Mouse (Mus musculus) limb, embryonic 14.5 days (tissue): Measurements from ENCODE around the gene Fscn3. TPM values are rescaled to one million over a fixed set of nuclear protein-coding genes. Genes with fewer than 3 reads are reported as not detected.

ENCODE experiments used
- ATAC-seq: fragments of 200-750 bp; cut with Nextera tagmentation; 2 replicates; pipeline ENCODE4 v1.8.0; 2017; ENCODE audit warnings: low read depth, moderate number of reproducible peaks, moderate TSS enrichment; ENCODE audit not compliant: low FRiP score
- DNase-seq: peaks from one replicate; pipeline ENCODE4 v3.0.0-alpha.2; 2015; ENCODE audit warnings: low spot score
- H3K27ac ChIP-seq: fragments of 300-500 bp; sonication (generic); replicated peaks from 2 replicates; pipeline ENCODE4 v1.5.1; 2014; ENCODE audit warnings: low read depth, mild to moderate bottlenecking, low read length, moderate library complexity, mixed read lengths
- H3K27me3 ChIP-seq: fragments of 300-500 bp; sonication (generic); 2 replicates; pipeline ENCODE4 v1.6.1; 2014; ENCODE audit warnings: low read length, mixed read lengths; ENCODE audit not compliant: control insufficient read depth, insufficient read depth
- H3K36me3 ChIP-seq: fragments of 300-500 bp; sonication (generic); 2 replicates; pipeline ENCODE4 v1.6.1; 2014; ENCODE audit warnings: mild to moderate bottlenecking, low read length, moderate library complexity, mixed read lengths; ENCODE audit not compliant: control insufficient read depth, insufficient read depth
- H3K4me1 ChIP-seq: fragments of 300-500 bp; sonication (generic); 2 replicates; pipeline ENCODE4 v1.6.1; 2014; ENCODE audit warnings: antibody characterized with exemption, low read length, mixed read lengths; ENCODE audit not compliant: control insufficient read depth, insufficient read depth
- H3K4me2 ChIP-seq: fragments of 300-500 bp; sonication (generic); replicated peaks from 2 replicates; pipeline ENCODE4 v1.6.1; 2014; ENCODE audit warnings: low read depth, mild to moderate bottlenecking, low read length, moderate library complexity; ENCODE audit not compliant: severe bottlenecking
- H3K4me3 ChIP-seq: fragments of 300-500 bp; sonication (generic); replicated peaks from 2 replicates; pipeline ENCODE4 v1.5.1; 2014; ENCODE audit warnings: low read length
- H3K9ac ChIP-seq: fragments of 300-500 bp; sonication (generic); 2 replicates; pipeline ENCODE4 v1.6.1; 2014; ENCODE audit warnings: mild to moderate bottlenecking, low read depth, low read length, moderate library complexity; ENCODE audit not compliant: severe bottlenecking
- H3K9me3 ChIP-seq: fragments of 300-500 bp; sonication (generic); 2 replicates; pipeline ENCODE4 v1.6.1; 2016; ENCODE audit warnings: low read length; ENCODE audit not compliant: control insufficient read depth
- POLR2A ChIP-seq: fragments of 200-500 bp; IDR thresholded peaks from 2 replicates; pipeline ENCODE4 v1.8.0; 2012; ENCODE audit warnings: inconsistent platforms, mild to moderate bottlenecking, moderate library complexity, borderline replicate concordance; ENCODE audit not compliant: insufficient read depth, insufficient read length; ENCODE audit errors: extremely low read depth
- WGBS: fragments of 180-500 bp; shearing (Covaris S2); extraction: QIAGEN DNeasy Blood & Tissue Kit; methylation state at CpG from one replicate; pipeline ENCODE4 v1.1.7; 2014; 5-methylcytosine and 5-hydroxymethylcytosine counted together
- polyA plus RNA-seq, 2 experiments: library from polyadenylated mRNA; depleted of rRNA in 1 of 2; stranded (reverse) in 1 of 2; unstranded in 1 of 2; fragments of >200 nt; fragmentation: Nextera tagmentation in 1 of 2; extraction: Ambion mirVana in 1 of 2; gene quantifications; 2 replicates each; pipeline versions ENCODE4 v1.2.1 to v1.2.3; 2012 to 2014

Fscn3 gene
- polyA plus RNA-seq, 2 experiments, result 0.11 TPM; not detected in 1

GRCm38 (mm10) chr6:28486905-28487304 is 59.3 kb downstream of the Fscn3 start:
- peaks cover 22% of the 10 kb centered on the region for H3K4me1 ChIP-seq
- no peaks in the 10 kb centered on the region for H3K27me3 ChIP-seq
- H3K9me3 ChIP-seq, result no peaks in the 10 kb centered on the region
- no peak for TF ChIP-seq POLR2A
- no peak overlapping the region for H3K27ac ChIP-seq
- ATAC-seq, result no peak
- H3K36me3 ChIP-seq, result peaks cover 33% of the 10 kb centered on the region
- no peak overlapping the region for H3K9ac ChIP-seq
- no peak overlapping the region for H3K4me2 ChIP-seq
- WGBS, result 84% methylated on average over 7 of the region's 7 CpGs
- no peak for DNase-seq
- H3K4me3 ChIP-seq, result no peak overlapping the region

Other genes starting within 250 kb of the Fscn3 start
- 6.0 and 7.1 TPM in 2 replicates for gene Zfp800, start 29.8 kb upstream of the Fscn3 start, polyA plus RNA-seq (2012; rRNA removed)
- gene Zfp800, start 29.8 kb upstream of the Fscn3 start, polyA plus RNA-seq (2014; fragmentation: Nextera tagmentation; extraction: Ambion mirVana), result 19.5 and 20.3 TPM in 2 replicates
- gene Arf5, start 4.2 kb upstream of the Fscn3 start, polyA plus RNA-seq (2012; rRNA removed), result 370 and 533 TPM in 2 replicates
- gene Arf5, start 4.2 kb upstream of the Fscn3 start, polyA plus RNA-seq (2014; fragmentation: Nextera tagmentation; extraction: Ambion mirVana), result 413 and 428 TPM in 2 replicates
- gene Gcc1, start 601 bp downstream of the Fscn3 start, polyA plus RNA-seq (2012; rRNA removed), result 5.8 and 6.7 TPM in 2 replicates
- 8.6 and 9.4 TPM in 2 replicates for gene Gcc1, start 601 bp downstream of the Fscn3 start, polyA plus RNA-seq (2014; fragmentation: Nextera tagmentation; extraction: Ambion mirVana)
- not detected in 2 replicates for gene Pax4, start 21.6 kb downstream of the Fscn3 start, polyA plus RNA-seq (2012; rRNA removed)
- not detected in 2 replicates for gene Pax4, start 21.6 kb downstream of the Fscn3 start, polyA plus RNA-seq (2014; fragmentation: Nextera tagmentation; extraction: Ambion mirVana)
- 104 and 113 TPM in 2 replicates for gene Snd1, start 47.4 kb downstream of the Fscn3 start, polyA plus RNA-seq (2012; rRNA removed)
- 120 and 128 TPM in 2 replicates for gene Snd1, start 47.4 kb downstream of the Fscn3 start, polyA plus RNA-seq (2014; fragmentation: Nextera tagmentation; extraction: Ambion mirVana)